Mouse (Mus musculus) erythroid progenitor cell, adult 5-6 weeks (primary cell): ENCODE measurements around the gene Samm50. TPM values are rescaled to one million over a fixed set of nuclear protein-coding genes. Genes with fewer than 3 reads are reported as not detected.

ENCODE experiments used
- ATAC-seq: replicated peaks from 2 replicates; pipeline ENCODE4 v1.8.0; 2016; ENCODE audit warnings: moderate number of reproducible peaks, mild to moderate bottlenecking, moderate TSS enrichment, inconsistent platforms; ENCODE audit not compliant: poor library complexity, low FRiP score, severe bottlenecking
- total RNA-seq, 2 experiments: library from RNA; stranded (forward) in 1 of 2; stranded (reverse) in 1 of 2; fragments of 150-400 nt in 1 of 2; fragments of 186-747, 209-891 nt in 1 of 2; gene quantifications; 2 replicates each; pipeline versions ENCODE4 v1.2.3 to v1.2.4; 2015 to 2017; ENCODE audit warnings: low replicate concordance in 2 of 2

Samm50 gene
- total RNA-seq, 2 experiments from 2014 or later, result 4.1 to 12.6 TPM

DNA sequence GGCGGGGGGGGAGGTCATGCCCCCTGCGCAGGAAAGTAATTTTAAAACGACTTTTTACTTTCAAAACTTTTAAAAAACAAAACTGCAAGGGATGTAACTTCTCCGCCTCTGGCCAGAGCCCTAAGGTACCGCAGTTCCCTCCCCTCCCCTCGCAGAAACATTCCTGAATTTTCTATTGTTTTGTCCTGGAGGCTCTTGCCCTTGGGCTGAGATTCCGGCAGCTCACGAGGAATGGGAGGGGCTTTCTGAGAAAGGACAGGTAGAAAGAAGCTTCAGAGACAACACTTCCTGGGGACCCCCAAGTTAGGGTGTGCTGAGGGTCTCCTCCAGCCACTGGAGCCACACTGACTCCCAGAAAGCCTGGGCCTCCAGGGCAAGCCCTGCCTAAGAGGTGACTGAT is 40.6 kb downstream of the Samm50 start:
- no peak for ATAC-seq

DNA sequence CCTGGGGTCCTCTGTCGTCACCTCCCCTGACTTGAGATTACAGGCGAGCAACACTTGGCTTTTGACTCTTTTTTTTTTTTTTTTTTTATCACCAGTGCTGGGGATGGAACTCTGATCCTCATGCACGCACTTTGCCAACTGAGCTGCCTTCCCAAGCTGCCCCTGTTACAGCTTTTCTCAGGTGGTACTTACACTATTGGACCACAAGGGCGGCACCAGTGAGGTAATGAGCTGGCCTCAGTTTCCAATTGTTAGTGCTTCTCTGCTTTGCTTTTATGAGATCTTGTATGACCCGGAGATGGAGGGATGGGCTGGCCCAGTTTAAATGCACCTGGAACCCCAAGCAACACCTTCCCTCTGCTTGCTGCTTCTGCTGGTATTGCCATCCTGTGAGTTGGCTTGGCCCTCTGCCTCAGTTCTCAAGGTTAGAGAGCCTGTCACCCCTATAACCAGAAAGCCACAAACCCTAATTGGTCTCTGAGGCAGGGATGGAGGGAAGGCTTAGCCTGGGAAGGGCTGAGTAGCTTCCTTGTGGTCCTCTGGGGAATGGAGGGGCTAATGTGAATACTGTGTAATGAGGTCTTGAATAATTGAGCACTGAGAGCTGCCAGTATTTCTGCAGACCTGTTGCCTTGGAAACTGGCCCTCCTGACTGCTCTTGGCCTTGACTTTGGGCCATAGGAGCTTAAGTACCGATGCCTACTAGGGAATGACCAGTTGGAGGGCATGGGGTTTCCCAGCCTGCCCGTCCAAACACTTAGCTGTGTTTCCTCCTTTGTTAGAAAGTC is 42.9 kb downstream of the Samm50 start:
- no peak for ATAC-seq

- ATAC-seq, result no peak
Observed at GRCm38 (mm10) chr15:84235646-84236045, 43.6 kb downstream of the Samm50 start.

DNA sequence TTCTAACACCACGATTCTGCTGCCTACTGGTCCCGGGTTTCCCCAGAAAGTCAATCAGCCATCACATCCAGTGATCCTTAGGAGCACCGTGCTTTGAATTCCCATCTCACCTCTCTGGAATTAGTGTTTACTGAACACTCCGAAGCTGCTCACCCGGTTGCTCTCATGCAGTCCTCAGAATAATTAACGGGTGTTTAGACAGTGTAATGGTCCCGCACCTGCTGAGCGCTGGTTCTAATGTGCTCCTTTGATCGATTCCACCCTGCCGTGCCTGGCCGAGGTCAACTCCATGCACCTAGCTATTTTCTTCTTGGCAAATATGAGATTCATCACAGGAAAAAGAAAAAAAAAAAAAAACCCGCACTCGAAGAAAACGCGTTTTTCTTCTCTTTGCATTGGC is 46.5 kb downstream of the Samm50 start:
- no peak for ATAC-seq

DNA sequence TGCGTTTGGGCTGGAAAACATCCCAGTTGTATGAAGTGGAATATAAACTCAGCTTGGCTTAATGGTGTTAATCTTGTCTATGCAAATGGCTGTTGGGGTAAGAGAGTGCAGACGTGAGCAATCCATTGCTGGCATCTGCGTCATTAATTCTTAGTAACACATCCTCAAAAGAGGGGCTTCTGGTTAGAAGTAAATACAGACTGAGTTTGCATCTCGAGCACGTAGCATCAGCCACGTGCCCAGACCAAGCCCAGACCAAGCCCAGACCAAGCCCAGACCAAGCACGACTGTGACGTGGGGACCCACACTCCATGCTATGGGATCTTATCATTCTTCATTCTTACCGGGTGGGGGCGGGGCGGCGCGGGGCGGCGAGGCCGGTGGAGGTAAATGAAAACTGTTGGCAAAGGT is 47.0 kb downstream of the Samm50 start:
- no peak for ATAC-seq

DNA sequence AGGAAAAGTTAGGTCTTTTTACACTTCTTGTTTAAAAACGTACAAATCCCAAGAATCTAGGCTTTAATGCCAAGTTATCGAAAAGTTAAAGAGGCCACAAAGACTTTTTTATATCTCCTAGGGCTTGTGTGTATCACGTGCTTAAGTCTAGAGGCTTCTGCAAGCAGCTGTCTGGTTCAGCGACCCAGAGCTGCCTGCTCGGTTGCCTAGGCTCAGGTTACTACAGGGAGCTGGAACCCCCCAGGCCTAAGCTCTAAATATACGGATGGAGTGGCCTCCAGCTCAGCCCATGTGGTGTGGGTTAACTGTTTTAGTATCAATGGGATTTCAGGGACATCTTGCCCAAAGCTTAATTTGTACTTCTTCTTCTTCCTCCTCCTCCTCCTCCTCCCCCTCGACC is 49.5 kb downstream of the Samm50 start:
- no peak for ATAC-seq

DNA sequence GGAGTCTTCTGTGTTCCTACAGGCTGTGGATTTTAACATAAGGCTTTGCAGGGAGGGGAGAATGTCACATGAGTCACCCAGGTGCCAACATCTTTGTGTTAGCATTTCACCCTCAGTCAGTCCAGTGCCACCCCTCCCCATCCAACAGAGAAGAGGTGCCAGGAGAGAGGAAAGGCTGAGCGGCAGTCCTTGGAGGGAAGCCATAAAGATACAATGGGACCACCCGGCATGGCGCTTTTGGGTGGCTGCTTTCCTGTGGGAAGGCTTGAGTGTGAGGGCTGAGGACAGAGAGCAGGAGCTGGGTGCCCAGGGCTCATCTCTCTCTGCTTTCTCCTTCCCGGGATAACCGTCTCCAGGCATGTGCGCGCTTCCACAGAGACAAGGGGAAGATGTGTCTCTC is 53.1 kb downstream of the Samm50 start:
- no peak for ATAC-seq

- no peak for ATAC-seq
Observed at GRCm38 (mm10) chr15:84246195-84246594, 54.2 kb downstream of the Samm50 start.

DNA sequence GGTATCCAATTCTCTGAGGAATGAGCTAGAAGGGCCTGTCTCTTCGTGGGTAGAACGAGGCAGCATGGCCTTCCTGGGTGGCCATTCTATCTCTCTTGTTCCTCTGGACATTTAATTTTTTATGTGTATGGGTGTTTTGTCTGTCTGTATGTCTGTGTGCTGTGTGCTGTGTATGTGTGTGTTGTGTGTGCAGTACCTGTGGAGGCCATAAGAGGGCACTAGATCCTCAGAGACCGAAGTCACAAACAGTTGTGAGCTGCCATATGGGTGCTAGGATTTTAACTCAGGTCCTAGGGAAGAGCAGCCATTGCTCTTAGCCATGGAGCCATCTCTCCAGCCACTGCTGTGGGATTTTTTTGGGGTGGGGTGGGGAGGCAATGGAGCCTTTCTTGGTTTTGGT is 55.3 kb downstream of the Samm50 start:
- ATAC-seq, result no peak

- no peak for ATAC-seq
Observed at GRCm38 (mm10) chr15:84251227-84251626, 59.2 kb downstream of the Samm50 start.

GRCm38 (mm10) chr15:84252645-84253044 is 60.6 kb downstream of the Samm50 start:
- ATAC-seq, result no peak

DNA sequence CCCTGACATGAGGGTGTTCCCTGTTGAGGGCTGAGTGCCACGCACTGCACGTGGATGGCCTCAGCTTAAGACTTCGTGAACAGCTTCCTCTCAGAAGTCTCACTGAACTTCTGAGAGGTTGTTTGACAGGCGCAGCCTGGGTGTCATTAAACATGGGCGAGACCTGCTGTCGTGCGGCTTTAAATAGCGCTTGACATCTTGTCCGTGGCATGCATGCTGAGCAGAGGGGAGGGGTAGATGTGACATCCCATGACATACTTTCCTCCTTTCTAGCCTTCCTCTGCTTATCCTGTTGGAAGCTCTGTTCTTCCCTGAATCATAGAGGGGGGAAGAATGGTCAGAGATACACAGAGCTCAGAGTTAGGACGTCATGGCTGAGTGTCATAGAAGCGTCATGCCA is 61.7 kb downstream of the Samm50 start:
- no peak for ATAC-seq

GRCm38 (mm10) chr15:84254387-84254786 is 62.3 kb downstream of the Samm50 start:
- no peak for ATAC-seq

- ATAC-seq, result no peak
Observed at GRCm38 (mm10) chr15:84256254-84256850, 64.3 kb downstream of the Samm50 start.

- no peak for ATAC-seq
Observed at GRCm38 (mm10) chr15:84256864-84257263, 64.8 kb downstream of the Samm50 start.

DNA sequence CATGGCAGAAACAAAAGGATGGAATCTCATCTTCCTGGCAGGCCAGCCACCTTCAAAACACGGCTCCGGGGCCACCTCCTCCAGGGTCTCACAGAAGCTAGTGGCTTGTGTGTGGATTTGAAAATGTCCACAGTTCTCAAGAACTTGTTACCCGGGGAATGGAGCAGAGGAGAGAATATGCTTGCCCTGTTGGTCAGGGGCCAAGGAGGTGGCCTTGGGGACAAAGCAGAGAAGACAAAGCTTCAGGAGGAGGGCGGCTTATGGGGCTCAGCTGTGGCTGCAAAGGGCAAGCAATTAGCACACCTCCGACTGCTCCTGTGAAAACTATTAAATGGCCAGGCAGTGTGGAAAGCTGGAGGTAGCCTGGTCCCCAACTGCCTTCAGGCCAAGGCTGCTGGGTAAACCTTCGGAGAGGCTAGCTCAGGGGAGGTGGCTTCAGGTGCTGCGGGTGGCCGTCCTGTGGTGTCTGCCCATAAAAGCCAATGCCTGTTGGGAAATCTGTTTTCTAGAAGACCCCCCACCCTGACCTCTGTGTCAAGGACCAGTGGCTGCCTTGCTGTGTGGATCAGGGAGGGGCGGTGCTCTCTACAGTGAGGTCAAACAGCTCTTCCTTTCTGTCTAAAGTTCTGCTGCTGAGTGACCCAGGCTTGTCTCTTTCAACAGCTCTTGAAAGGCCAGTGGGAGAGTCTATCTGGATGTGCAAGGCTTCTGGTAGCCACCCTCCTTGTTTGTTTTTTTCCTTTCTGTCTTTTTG is 66.7 kb downstream of the Samm50 start:
- ATAC-seq, result no peak

GRCm38 (mm10) chr15:84260123-84260822 is 68.2 kb downstream of the Samm50 start:
- no peak for ATAC-seq

GRCm38 (mm10) chr15:84262630-84263029 is 70.6 kb downstream of the Samm50 start:
- ATAC-seq, result no peak

GRCm38 (mm10) chr15:84263573-84263972 is 71.5 kb downstream of the Samm50 start:
- ATAC-seq, result no peak

DNA sequence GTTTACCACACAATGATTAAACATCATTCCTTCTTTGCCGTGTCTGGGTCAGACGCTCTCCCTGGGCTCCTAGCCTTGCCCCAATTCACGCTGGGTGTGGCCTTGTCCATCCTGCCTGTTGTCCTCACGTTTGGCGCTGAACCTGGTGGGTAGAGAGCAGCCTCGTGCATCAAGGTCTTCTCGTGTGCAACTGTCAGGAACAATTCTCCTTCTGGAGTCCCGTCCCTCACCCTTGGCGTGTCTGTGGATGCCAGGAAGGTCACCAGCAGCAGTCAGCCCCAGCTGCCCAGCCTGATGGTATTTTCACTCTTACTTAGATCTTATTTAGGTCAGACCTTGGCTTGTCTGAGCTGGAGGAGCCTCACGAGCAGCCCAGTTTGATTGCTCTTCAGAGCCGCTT is 73.1 kb downstream of the Samm50 start:
- no peak for ATAC-seq
